Mouse (Mus musculus): ENCODE measurements around the gene Phf19. TPM values are rescaled to one million over a fixed set of nuclear protein-coding genes. Genes with fewer than 3 reads are reported as not detected.

The Phf19 gene
- 2.2 and 3.5 TPM in 2 replicates for polyA plus RNA-seq (2015; fragmentation: Nextera tagmentation; extraction: Ambion mirVana)

GRCm38 (mm10) chr2:34913218-34914068 lies at the start of gene Phf19:
TSS of gene Phf19 (minus strand) at chr2:34914026.
- under 1% methylated on average over 53 of the region's 64 CpGs for WGBS
- ATAC-seq (ENCODE audit: low FRiP score) = peak; percentile 7; the same call in 1 of the 2 replicates
- peak within 1 kb of the TSS; percentile 53 for H3K4me3 ChIP-seq (replicated peaks)

GRCm38 (mm10) chr2:34963371-34963956 lies 49.6 kb upstream of the Phf19 start:
- 84% methylated on average over 13 of the region's 13 CpGs for WGBS
- Histone ChIP-seq H3K4me3 (replicated peaks) (no peak overlapping the region), H3K4me2 (no peak overlapping the region), H3K4me1 (peaks cover 8% of the 10 kb centered on the region), H3K9me3 (replicated peaks) (no peaks in the 10 kb centered on the region), H3K27me3 (replicated peaks) (0 out of 2 replicates have a peak, but pooled peaks cover 3% of the 10 kb centered on the region), H3K27ac (replicated peaks) (no peak overlapping the region), H3K36me3 (no peaks in the 10 kb centered on the region), H3K9ac (replicated peaks) (no peak overlapping the region)
- ATAC-seq (ENCODE audit: low FRiP score) = no peak

More at GRCm38 (mm10) chr2:34913218-34914068, at the start of gene Phf19:
- no peak within 1 kb of the TSS for H3K27ac ChIP-seq (replicated peaks)
- peaks cover 41% of the 10 kb centered on the region for H3K27me3 ChIP-seq (replicated peaks)
- H3K4me2 ChIP-seq = peak within 1 kb of the TSS; percentile 96
- peak within 1 kb of the TSS; percentile 45 for H3K9ac ChIP-seq (replicated peaks)
- peaks cover 19% of the 10 kb centered on the region for H3K4me1 ChIP-seq
- H3K36me3 ChIP-seq = no peaks in the 10 kb centered on the region
- H3K9me3 ChIP-seq (replicated peaks) = no peaks in the 10 kb centered on the region

DNA sequence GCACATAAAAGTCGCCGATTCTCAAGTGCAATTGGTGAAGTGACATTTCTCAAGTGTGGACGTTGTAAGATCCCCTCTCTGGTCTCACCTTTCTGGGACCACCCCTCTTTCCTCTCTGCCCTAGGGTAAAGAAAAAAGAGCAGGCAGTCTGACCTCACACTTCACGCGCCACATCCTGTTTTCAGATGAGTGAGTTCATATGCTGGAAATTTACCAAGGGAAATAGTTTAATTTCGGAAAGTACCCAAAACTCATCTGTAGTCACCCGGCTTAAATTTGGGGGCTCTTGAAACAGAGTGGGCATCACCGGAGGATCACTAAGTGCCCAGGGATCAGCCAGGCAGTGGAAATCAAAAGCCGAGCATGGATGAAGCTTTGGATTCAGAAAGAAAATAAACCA lies 49.1 kb upstream of the Phf19 start:
- Histone ChIP-seq H3K4me3 (replicated peaks) (no peak overlapping the region), H3K36me3 (no peaks in the 10 kb centered on the region), H3K4me2 (no peak overlapping the region), H3K9ac (replicated peaks) (no peak overlapping the region), H3K4me1 (peaks cover 8% of the 10 kb centered on the region), H3K9me3 (replicated peaks) (no peaks in the 10 kb centered on the region), H3K27me3 (replicated peaks) (0 out of 2 replicates have a peak, but pooled peaks cover 3% of the 10 kb centered on the region), H3K27ac (replicated peaks) (no peak overlapping the region)
- ATAC-seq (ENCODE audit: low FRiP score) = no peak
- WGBS = 89% methylated on average over 9 of the region's 9 CpGs

DNA sequence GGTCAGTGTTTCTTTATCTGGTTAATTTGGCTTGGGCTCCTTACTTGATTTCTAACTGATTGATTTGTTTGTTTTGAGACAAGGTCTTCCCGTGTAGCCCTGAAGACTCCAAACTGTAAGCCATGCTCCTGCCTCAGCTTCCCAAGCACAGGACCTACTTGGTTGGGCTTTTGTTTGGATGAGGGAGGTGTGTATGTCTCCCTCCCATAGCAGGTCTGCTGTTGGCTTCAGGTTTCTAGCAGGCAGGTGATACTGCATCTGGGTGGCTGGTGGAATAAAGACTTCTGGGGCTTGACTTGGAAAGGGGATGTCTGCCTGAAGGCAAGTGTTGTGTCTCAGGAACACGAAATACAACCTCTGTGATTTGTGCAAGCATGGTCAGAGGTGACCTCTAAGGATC lies 48.4 kb upstream of the Phf19 start:
- Histone ChIP-seq H3K4me3 (replicated peaks) (no peak overlapping the region), H3K4me1 (peaks cover 8% of the 10 kb centered on the region), H3K9ac (replicated peaks) (no peak overlapping the region), H3K4me2 (no peak overlapping the region), H3K27me3 (replicated peaks) (0 out of 2 replicates have a peak, but pooled peaks cover 3% of the 10 kb centered on the region), H3K9me3 (replicated peaks) (no peaks in the 10 kb centered on the region), H3K36me3 (no peaks in the 10 kb centered on the region), H3K27ac (replicated peaks) (no peak overlapping the region)
- ATAC-seq (ENCODE audit: low FRiP score) = no peak
- WGBS = 87% methylated on average over 2 of the region's 2 CpGs

DNA sequence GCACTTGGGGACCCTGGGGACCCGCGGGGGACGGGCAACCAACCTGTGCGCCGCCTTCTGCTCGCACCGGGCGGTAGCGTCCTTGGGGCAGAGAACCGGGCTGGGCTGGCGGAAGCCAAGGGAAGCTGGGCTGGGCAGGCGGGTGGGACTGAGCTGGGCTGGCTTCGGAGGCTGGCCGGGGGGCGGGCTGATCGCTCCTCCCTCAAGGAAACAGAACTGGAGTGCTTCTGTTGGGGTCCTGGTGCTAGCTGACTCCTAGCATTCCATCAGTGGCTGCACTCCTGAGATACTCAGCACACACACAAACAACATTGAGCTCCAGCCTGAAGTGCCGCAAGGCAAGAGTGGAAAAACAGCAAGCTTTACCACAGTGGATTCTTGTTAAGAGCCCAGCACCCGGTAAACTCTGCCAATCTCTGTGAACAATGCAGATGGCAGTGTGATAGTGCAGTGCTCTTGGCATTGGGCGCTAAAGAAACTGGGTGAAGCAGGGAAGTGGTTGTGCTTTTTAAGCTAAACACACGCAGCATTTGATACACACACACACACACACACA lies 47.7 kb upstream of the Phf19 start, which contains the start of gene Traf1:
Gene Traf1 (minus strand): TSS at position 292 of the 556 bp plus-strand sequence.
- no peak within 1 kb of the TSS for H3K27ac ChIP-seq (replicated peaks)
- WGBS = 16% methylated on average over 20 of the region's 20 CpGs
- 0 out of 2 replicates have a peak within 1 kb of the TSS, but pooled peaks have one; percentile 3 for H3K9ac ChIP-seq (replicated peaks)
- ATAC-seq (ENCODE audit: low FRiP score) = no peak
- 0 out of 2 replicates have a peak, but pooled peaks cover 3% of the 10 kb centered on the region for H3K27me3 ChIP-seq (replicated peaks)
- no peaks in the 10 kb centered on the region for H3K36me3 ChIP-seq
- peak within 1 kb of the TSS; percentile 56 for H3K4me2 ChIP-seq
- peak within 1 kb of the TSS; percentile 29 for H3K4me3 ChIP-seq (replicated peaks)
- no peaks in the 10 kb centered on the region for H3K9me3 ChIP-seq (replicated peaks)
- H3K4me1 ChIP-seq = peaks cover 8% of the 10 kb centered on the region

- Histone ChIP-seq H3K4me2 (peak overlapping the region; percentile 56), H3K27ac (replicated peaks) (no peak overlapping the region)
- 76% methylated on average over 6 of the region's 6 CpGs for WGBS
Measured at GRCm38 (mm10) chr2:34960966-34961365, 47.1 kb upstream of the Phf19 start.

DNA sequence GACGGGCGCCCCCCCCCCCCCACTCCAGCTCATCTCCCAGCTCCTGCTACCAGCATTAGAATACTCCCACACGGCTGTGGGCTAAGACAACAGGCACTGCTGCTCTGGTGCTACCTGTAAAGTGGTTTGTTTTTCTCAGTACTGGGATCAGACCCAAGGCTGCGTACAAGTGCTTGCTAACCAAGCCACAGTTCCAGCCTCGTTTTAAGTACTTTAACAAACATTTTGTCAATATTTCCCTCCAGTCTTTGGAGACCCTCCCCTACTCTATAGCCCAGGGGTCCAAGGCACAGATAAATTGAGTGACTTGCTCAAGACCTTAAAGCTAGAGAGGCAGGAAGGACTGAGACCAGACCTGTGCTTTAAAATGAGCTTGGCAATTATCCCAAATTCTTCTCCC lies 46.6 kb upstream of the Phf19 start:
- no peak overlapping the region for H3K9ac ChIP-seq (replicated peaks)
- no peak overlapping the region for H3K4me3 ChIP-seq (replicated peaks)
- H3K9me3 ChIP-seq (replicated peaks) = no peaks in the 10 kb centered on the region
- H3K36me3 ChIP-seq = no peaks in the 10 kb centered on the region
- peaks cover 8% of the 10 kb centered on the region for H3K4me1 ChIP-seq
- no peak overlapping the region for H3K27ac ChIP-seq (replicated peaks)
- 82% methylated on average over 5 of the region's 5 CpGs for WGBS
- H3K27me3 ChIP-seq (replicated peaks) = 0 out of 2 replicates have a peak, but pooled peaks cover 3% of the 10 kb centered on the region
- no peak for ATAC-seq (ENCODE audit: low FRiP score)
- H3K4me2 ChIP-seq = no peak overlapping the region

More at GRCm38 (mm10) chr2:34960966-34961365, 47.1 kb upstream of the Phf19 start:
- Histone ChIP-seq H3K4me3 (replicated peaks) (peak overlapping the region; percentile 29), H3K36me3 (no peaks in the 10 kb centered on the region), H3K27me3 (replicated peaks) (0 out of 2 replicates have a peak, but pooled peaks cover 3% of the 10 kb centered on the region), H3K9ac (replicated peaks) (0 out of 2 replicates have a peak overlapping the region, but pooled peaks have one; percentile 3), H3K4me1 (peaks cover 8% of the 10 kb centered on the region), H3K9me3 (replicated peaks) (no peaks in the 10 kb centered on the region)
- no peak for ATAC-seq (ENCODE audit: low FRiP score)

- 83% methylated on average over 7 of the region's 7 CpGs for WGBS
- 0 out of 2 replicates have a peak, but pooled peaks cover 3% of the 10 kb centered on the region for H3K27me3 ChIP-seq (replicated peaks)
- H3K27ac ChIP-seq (replicated peaks) = no peak overlapping the region
- H3K36me3 ChIP-seq = no peaks in the 10 kb centered on the region
- H3K4me3 ChIP-seq (replicated peaks) = no peak overlapping the region
- ATAC-seq (ENCODE audit: low FRiP score) = no peak
- no peaks in the 10 kb centered on the region for H3K9me3 ChIP-seq (replicated peaks)
- no peak overlapping the region for H3K9ac ChIP-seq (replicated peaks)
- peaks cover 8% of the 10 kb centered on the region for H3K4me1 ChIP-seq
- H3K4me2 ChIP-seq = no peak overlapping the region
Measured at GRCm38 (mm10) chr2:34958582-34958981, 44.8 kb upstream of the Phf19 start.

DNA sequence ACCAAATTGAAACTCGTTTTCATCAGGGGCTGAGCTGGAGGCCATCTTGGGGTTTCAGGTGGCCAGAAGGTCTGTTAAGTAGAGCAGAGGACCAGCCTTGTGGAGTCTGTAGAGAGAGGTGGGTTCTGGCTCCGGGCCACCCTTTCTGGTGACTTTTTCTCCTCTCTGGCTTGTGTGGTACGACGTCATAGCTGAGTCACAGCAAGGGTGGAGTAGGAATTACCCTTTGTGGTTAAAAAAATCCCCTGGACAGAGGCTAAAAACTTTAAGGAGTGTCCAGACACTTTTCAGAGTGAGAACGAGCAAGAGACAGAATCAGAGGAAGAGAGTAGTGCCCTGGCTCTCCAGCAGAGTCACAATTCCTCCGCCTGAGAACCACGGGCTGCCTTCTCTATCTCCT lies 44.2 kb upstream of the Phf19 start:
- Histone ChIP-seq H3K4me1 (peaks cover 8% of the 10 kb centered on the region), H3K9ac (replicated peaks) (no peak overlapping the region), H3K36me3 (no peaks in the 10 kb centered on the region), H3K9me3 (replicated peaks) (no peaks in the 10 kb centered on the region), H3K27ac (replicated peaks) (no peak overlapping the region), H3K4me2 (no peak overlapping the region), H3K4me3 (replicated peaks) (no peak overlapping the region), H3K27me3 (replicated peaks) (0 out of 2 replicates have a peak, but pooled peaks cover 3% of the 10 kb centered on the region)
- 85% methylated on average over 7 of the region's 7 CpGs for WGBS
- ATAC-seq (ENCODE audit: low FRiP score) = no peak

DNA sequence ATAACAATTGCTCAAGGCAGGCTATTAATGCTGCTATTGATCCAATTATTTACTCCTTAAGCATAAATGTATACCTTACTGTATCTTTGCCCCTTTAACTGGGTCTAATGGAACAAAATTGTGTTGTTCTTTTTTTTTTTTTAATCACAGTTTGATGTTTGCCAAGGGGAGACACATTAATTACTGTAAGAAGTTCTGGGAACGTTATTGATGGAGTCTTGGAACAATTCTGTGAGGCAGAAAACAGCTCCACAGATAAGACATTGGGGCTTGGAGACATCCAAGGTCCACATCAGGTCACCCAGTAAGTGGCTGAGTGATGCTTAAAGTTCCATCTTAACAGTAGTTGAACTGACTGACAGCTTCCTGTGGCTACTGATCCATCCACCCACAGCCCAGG lies 43.6 kb upstream of the Phf19 start:
- H3K4me2 ChIP-seq = no peak overlapping the region
- H3K9ac ChIP-seq (replicated peaks) = no peak overlapping the region
- 68% methylated on average over 1 of the region's 1 CpGs for WGBS
- H3K36me3 ChIP-seq = no peaks in the 10 kb centered on the region
- peaks cover 8% of the 10 kb centered on the region for H3K4me1 ChIP-seq
- H3K9me3 ChIP-seq (replicated peaks) = no peaks in the 10 kb centered on the region
- no peak overlapping the region for H3K27ac ChIP-seq (replicated peaks)
- no peak overlapping the region for H3K4me3 ChIP-seq (replicated peaks)
- no peak for ATAC-seq (ENCODE audit: low FRiP score)
- H3K27me3 ChIP-seq (replicated peaks) = no peaks in the 10 kb centered on the region

- Histone ChIP-seq H3K9me3 (replicated peaks) (no peaks in the 10 kb centered on the region), H3K4me2 (no peak overlapping the region), H3K27me3 (replicated peaks) (no peaks in the 10 kb centered on the region), H3K9ac (replicated peaks) (no peak overlapping the region), H3K4me1 (peaks cover 8% of the 10 kb centered on the region), H3K27ac (replicated peaks) (no peak overlapping the region), H3K36me3 (no peaks in the 10 kb centered on the region), H3K4me3 (replicated peaks) (no peak overlapping the region)
- 60% methylated on average over 5 of the region's 5 CpGs for WGBS
- ATAC-seq (ENCODE audit: low FRiP score) = no peak
Measured at GRCm38 (mm10) chr2:34956941-34957340, 43.1 kb upstream of the Phf19 start.
